Mouse (Mus musculus): ENCODE results near the gene Zfp131.
"Not testable (repeated sequence)": the region's sequence is repeated elsewhere in the genome, so short reads cannot be mapped to it uniquely, and the experiment has no call there.

Zfp131 gene

DNA sequence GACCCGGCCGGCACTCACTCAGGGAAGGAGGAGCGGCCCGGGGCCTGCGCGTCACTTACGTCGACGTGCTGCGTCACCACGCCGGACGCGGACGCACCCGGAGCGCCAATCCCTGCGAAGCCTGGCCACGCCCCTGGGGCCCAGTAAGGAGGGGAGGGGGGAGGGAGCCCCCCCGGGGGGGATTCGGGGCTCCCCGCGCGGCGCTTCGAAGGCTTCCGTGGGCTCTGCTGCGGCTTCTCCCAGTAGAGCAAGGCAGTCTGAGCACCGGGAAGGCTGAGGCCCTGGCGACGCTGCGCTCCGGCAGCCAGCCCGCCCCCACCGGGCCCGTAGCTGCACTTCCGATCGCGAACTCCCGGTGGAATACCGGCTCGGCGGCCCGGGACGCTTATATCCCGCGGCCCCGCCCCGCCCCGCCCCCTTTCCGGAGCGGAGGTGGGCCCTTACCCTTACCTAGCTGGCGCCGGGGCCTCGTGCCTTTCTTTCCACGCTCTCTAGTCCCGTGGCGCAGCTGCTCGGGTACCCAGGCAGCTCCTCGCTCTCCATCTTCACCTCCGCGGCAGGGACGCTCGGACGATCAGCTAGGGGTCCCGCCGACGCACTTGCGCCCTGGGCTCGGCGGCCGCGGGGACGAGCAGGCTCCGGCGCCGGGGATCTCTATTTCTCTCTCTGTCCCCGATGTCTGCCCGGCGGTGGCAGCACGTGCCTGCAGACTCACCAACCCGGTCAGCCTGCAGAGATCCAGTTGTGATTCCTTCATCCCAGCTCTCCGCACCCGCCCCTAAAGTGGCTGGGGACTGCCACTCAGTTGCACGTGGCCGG, at the start of gene Zfp131:
TSS of gene Zfp131 (minus strand) at position 129 of the 819 bp plus-strand sequence.
- peak; percentile 71 to 87 for DNase-seq (ENCODE audit: low spot score in 2 of 2)

DNA sequence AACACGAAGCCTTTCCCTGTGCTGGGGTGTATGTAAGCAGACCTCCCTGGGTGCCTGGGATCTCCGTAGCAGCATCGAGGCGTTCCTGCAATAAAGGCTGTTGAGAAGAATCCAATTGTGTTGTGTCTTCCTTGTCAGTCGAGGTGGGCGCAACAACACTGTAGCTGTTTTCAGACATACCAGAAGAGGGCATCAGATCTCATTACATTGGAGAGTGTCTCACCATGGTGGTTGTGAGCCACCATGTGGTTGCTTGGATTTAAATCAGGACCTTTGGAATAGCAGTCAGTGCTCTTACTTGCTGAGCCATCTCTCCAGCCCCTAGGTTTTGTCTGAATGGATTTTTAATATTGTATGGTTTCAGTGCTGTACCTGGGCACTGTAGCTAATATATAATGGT, 49.3 kb upstream of the Zfp131 start:
- not testable (repeated sequence) for DNase-seq (ENCODE audit: low spot score in 2 of 2)

DNA sequence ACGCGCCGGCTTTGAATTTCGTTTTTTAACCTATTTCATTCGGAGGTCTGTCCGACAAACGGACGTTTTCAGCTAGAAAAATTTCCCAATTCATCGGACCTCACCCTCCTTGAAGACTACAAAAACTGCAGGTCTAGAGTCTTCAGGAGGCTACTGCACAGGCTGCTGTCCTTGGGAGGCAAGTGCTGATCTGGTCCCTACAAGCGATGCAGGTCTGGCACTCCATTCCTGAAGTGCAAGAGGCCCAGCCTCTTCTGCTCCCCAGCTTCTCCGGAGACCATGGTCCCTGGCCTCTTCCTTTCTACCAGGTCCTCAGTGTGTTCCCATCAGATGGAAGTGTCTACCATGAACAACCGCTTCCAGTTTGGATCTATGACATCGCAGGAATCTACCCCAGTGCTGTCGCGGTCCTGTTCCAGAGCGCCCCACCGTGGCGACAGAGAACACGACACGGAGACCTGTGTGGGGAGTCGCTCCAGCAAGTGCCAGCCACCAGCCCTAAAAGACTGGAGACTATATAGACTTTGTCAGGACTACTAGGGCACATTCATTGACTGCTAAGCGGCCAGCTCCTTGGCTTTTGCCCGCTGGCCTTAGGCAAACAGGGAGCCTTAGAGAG, 47.1 kb upstream of the Zfp131 start:
- not testable (repeated sequence) for DNase-seq (ENCODE audit: low spot score in 2 of 2)

DNA sequence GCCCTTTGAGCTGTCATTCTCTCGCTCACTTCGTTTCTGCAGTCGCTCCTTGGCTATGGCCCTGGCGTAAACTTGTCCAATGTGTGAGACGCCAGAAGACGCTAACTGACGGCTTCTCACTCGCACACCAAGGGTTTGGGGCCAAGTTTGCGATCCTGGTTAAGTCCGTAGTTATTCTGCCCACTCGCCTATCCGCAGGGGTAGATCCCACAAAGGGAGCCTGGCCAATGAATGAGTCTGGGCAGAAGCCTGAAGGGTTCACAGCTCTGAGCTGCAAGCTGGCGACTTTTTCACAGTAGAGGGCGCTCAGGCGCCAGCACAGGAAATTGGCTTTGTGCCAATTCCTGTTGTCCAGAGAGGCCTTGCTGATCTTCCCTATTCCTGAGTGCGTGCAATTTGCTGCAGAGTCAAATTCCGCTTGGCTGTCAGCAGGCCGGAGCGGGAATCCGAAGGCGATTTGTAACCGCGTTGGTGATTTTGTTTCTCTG, 45.7 kb upstream of the Zfp131 start:
- DNase-seq (ENCODE audit: low spot score in 2 of 2): not testable (repeated sequence)

DNA sequence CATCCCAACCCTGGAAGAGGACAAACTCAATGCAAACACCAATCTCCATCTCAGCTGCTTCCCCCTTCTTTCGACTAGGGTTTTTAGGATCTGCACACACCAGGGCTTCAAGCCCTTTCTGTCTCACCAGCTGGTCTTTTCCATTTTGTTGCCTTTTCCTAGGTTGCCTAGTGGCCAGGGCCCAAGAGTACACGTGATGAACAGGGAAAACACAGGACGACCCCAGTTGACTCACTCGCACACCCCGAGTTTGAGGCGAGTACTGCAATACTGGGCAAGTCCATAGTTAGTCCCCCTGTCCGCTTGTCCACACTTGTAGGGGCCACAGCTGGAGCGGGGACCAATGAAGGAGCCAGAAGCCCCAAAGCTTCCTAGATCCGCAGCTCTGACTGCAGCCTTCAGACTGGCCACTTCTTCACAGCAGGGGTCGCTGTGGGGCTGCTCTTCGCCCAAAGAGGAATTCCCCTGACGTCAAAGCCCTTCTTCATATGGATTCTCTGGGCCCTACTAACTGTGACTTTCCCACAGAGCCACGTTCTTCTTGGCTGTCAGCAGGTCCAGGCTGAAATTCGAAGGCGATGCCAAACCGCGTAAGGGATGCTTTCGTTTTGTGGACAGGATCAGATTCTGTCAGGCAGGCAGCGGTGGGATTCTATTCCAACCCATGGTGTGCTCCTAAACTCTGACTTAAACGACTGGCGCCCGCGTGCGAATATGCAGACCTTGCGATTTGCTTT, 44.8 kb upstream of the Zfp131 start, which contains the start of gene D13Ertd608e:
TSS of gene D13Ertd608e (plus strand) at position 687 of the 737 bp plus-strand sequence.
- DNase-seq (ENCODE audit: low spot score in 2 of 2): peak; percentile 6 to 10

DNA sequence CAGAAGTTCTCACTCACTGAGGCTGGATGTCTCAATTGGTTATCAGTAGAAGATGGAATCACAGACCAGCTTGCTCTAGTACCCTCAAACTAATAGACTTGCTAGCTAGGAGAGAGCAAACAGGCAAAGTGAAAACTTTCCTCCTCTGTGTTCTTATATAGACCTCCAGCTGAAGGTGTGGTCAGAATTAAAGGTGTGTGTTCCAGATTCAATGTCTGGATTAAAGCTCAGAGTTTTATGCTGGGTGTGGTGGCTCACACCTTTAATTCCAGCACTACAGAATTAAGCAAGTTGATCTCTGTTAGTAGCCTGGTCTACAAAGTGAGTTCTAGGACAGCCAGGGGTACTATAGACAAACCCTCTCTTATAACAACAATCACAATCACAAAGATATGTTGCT, 39.4 kb upstream of the Zfp131 start, which contains the start of gene AF067063:
TSS of gene AF067063 (minus strand) at position 101 of the 400 bp plus-strand sequence.
- not testable (repeated sequence) for DNase-seq (ENCODE audit: low spot score in 2 of 2)

DNA sequence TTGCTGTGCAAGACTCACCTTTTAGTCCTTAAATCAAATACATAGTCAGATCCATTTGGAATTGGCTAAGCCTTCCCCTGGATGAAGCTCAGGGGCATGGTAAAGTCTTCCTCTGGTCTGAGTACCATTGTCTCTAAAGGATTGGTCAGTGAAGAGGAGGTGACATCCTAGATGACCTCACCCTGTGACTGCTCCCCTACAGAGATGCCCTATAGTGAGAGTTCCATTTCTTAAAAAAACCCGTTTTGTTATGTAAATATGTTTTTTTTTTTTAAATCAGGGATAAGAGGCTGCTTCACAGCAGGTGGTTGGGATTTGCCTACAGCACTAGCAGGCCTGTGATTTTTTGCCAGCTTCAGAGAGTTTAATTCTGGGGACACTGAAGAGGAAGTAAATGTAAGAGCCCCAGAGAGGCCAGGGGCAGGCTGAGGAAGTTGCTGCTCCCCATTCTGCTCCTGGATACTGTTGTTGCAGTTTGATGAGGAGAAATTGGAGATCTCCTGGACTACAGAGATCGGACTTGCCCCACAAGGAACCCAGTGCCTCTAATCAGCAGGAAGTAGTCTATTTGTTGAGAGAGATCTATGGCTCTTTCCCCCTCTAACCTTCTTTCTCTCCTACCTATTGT, 27.0 kb upstream of the Zfp131 start:
- DNase-seq (ENCODE audit: low spot score in 2 of 2): no peak

DNA sequence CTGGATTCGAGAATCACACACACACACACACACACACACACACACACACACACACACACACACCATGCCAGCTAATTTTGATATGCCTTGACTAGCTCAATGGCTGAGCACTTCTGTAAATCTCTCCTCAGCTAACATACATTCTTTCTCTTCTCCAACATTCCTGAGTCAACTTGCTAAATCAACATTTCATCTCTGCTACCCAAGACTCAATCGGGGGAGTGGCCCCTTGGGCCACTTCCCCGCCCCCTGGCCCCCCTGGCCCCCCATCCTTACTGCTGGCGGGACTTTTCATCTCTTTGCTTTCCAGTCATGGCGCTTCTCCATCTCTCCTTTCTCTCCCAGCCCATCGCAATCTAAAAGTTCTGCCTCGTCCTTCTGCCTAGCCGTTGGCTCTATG, 26.1 kb upstream of the Zfp131 start:
- no peak for DNase-seq (ENCODE audit: low spot score in 2 of 2)

DNA sequence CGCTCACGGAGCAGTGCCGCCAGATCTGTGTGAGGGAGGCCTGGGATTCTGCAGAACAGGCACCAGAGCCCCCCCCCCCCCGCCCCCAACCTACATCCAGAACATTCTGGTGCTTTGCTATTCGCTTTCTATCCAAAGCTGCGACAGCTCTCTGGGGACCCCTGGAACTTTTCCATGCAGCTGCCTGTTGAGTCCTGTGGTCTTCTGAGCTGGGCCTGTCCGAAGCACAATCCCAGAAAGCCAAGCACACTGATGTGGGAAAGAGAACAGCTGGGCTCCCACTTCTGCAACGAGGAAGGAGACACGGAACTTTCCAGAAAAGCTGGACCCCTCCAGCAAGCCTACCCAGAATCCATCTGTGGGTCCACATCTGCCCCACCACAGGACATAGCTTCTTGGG, 19.3 kb upstream of the Zfp131 start:
- DNase-seq (ENCODE audit: low spot score in 2 of 2): no peak

DNA sequence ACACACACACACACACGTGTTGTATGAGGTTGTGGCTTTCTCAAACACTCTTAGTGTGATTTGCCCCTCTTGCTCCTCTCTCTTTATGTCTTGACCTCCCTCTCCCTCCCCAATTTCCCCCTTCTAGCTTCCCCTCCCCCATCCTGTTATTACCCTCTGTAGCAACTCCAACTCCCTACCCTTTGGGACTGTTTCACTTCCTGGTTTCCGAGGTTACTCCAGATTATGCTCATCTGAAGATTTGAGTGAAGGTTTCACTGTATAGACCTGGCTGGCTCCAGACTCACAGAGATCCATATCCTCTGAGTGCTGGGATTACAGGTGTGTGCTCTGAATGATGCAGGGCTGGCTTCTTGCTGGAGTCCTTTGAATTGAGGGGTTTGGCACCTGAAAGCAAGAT, 18.2 kb upstream of the Zfp131 start:
- no peak for DNase-seq (ENCODE audit: low spot score in 2 of 2)

DNA sequence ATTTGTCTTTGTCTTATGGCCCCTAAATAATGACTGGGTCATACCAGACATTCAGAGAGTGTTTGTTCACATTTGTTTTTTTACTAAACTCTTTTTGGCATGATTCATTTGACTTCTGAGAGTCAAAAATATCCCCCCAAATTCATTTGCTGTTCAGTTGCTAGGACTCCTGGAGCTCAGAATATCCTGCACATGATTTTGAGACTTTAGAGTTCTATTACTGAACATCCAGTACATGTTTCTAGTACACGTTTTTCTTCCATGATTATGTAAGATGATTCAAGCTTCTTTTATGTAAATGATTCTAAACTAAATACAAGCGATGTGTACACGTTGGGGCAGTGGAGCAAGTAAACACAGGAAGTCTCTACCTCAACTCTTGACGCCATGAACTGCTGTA, 7.0 kb upstream of the Zfp131 start:
- no peak for DNase-seq (ENCODE audit: low spot score in 2 of 2)

DNA sequence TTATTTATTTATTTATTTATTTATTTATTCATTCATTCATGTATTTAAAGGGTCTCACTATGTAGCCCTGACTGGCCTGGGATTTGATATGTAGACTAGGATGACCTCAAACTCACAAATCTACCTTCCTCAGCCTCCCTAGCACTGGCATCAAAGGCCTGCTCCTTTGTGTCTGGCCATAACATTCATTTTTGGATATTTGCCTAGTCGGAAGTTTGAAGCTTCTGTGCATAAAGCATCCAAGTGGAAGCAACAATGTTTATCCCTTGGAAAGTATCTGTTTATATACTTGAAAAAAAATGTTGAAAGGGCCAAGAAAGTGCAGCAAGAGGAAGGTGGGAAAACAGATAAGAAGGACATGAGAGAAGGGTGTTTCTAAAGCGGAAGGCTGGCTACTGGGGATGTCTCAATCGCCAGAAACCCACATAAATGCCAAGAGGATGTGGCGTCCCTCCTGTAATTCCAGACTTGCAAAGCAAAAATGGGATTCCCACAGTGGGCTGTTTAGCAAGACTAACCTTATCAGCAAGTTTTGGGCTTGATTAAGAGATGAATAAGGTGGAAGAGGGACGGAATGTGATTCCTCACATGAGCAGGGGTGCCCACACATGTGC, 2.2 kb upstream of the Zfp131 start:
- DNase-seq (ENCODE audit: low spot score in 2 of 2): no peak

DNA sequence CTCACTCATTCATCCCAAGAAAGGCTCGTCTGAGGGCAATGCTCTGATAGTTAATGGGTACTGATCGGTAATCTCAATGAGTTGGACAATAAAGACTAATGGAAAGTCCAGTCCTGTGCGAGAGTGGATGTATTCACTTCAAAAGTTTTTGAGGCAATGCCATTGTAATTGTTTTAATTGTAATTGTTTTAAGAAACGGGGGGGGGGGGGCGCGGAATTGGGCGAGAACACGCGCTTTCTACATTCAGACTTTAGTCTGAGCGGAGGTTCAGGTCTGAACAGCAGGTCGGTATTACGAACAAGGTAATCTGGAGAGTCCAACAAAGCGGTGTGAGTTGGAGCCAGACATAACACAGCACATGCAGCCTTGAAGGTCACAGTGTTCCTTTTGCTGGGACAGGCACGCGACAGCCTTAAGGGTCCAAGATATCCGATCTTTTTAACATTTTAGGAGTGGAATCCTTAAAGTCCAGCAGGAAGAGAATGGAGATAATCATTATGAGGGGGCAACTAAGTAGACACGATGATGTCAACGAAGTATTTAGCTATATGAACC, 969 bp upstream of the Zfp131 start:
- no peak for DNase-seq (ENCODE audit: low spot score in 2 of 2)

DNA sequence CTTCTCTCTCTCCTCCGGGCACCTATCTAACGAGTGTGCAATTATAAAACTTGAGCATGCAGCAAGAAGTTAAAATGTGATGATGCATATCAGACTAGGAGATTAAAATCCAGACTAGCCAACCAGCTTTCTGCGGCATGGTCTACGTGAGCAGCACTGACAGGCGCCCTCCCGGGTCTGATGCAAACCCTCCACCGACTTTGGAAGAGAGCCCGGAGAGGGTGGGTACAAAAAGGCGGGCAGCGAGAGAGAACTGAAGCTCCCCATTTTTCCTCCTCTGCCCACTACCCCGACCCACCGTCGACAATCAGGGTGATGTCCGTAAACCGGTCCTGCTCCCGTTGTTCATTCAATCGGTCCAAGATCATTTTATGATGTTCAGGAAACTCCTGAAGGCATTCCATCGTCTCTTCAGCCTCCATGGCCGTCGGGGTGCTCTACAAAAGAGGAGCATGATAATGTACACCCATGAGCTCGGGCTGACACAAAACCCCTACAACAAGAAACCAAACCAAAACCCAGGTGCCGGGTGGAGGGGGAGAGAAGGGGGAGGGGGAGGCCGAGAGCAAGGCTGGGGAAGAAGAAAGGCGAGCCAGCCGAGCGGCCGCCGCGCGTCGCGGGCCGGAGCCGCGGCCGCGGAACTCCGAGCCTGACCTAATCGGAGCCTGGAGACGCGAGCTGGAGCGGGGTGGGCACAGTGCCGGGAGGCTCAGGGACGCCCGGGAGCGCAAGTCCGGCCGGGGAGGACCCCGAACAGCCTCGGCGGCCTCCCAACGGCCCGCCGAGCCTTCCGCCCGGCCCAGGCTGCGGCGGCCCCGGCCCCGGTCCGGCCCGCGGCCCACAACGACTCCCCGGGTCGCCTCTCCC, 605 bp downstream of the Zfp131 start:
- peak; percentile 23 to 40 for DNase-seq (ENCODE audit: low spot score in 2 of 2)

DNA sequence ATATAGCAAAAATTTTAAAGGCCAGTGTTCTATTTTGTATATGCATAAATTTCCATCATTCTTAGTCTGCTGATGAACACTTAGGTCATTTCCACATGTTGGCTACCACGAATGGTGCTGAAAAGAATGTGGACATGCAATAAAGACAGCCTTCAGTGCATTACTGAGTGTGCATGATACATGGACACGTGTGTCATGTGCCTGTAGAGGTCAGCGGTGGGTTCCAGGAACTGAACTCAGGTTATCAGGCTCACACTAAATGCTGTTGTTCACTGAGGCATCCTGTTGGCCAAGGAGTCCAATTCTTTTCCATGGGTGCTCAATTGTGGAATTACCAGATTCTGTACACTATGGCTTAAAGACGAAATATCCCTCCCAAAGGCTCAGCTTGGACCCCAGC, 7.1 kb downstream of the Zfp131 start:
- no peak for DNase-seq (ENCODE audit: low spot score in 2 of 2)

DNA sequence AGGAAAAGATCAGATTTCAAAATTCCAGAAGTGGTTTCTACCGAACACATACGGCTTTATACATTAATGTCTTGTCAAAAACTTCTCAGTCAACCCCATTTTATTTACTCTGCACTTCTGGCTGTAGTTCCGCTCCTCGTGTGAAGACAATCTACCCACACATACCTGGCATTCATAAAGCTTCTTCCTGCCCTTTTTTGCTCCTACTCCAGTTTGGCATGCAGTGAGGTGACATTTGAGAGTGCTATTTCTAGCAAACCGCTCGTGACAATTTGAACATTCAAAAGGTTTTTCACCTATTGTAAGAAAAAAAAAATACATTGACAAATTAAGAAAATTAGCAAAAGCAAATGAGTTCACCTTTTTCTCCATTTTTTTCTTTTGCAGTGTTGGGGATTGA, 22.1 kb downstream of the Zfp131 start:
- no peak for DNase-seq (ENCODE audit: low spot score in 2 of 2)

DNA sequence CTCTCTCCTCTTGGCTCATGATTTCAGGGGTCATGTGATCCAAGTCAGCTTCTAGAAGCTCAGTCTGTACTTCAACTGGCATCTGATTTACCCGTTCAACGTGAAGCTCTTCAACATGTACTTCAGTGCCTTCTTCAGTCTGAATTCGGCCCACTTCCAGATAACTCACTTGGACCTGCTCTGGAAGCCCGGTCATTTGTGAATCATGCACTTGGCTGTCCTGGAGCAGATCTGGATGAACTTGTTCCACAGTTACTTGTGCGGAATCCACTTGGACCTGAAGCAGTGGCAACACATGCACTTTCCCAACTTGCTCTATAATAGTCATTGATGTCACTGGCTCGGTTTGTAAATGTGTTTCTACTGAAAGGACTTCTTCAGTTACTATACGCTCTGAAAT, 24.2 kb downstream of the Zfp131 start:
- DNase-seq (ENCODE audit: low spot score in 2 of 2): no peak

DNA sequence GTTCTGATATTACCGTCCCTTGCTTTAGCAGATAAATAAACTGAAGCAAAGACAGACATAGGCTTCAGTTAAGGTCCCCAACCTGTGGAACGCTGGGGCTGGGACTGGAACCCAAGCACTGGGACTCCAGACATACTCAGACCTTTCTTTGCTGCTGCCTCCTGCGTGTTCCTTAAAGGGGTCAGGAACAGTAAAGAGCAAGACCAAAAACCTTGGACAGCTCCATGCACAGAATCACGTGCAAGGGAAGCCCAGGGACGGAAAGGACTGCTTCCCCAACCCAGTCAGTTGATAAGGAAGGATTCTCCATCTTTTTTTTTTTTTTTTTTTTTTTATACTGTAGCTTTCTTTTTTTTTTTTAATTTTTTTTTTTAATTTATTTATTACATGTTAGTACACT, 33.9 kb downstream of the Zfp131 start:
- no peak for DNase-seq (ENCODE audit: low spot score in 2 of 2)

DNA sequence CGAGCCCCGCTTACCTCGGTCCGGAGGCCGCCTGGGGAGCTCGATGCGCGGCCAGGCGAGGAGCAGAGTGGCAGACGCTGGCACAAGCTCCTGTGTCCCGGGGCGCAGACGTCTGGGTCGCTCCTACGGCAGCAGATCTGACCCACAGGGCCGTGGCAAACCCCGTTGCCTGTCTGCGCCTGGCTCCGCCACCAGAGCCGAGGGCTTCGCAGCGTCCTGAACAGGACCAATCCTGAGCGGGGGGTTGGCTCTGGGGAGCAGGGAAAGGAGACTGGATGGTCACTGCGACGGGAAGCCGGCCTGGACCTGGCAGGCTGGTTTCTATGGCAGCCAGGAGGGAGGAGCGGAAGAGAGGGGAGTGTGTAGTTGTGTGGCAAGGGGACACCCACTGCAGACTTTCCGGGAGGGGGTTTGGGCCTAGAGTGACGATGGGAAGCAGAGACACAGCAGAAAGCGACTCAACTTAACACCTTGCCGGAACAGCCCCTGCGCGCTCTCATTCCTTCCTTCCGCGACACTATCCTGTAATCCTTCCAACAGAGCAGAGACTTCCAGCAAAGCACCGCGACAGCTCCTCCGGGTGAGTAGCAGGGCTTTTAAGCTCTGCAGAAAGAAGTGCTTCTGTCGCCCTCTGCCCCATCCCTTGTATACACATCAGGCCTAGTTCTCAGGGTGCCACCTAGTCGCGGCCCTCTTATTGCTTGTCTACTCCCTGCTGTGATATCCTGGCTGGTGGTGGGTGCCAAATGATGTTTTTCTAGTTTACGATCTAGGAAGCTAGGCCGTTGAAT, 34.8 kb downstream of the Zfp131 start, which contains the start of gene Nim1k:
TSS of gene Nim1k (minus strand) at position 202 of the 791 bp plus-strand sequence.
- DNase-seq (ENCODE audit: low spot score in 2 of 2): peak; percentile 67 to 74
